Comparison of ENCODE assay signal across 8 mouse cellular contexts in genomic region chr19:60226845-60227235, GRCm38 (mm10). TPM values are rescaled to one million over a fixed set of nuclear protein-coding genes. Genes with fewer than 3 reads are reported as not detected.
DNase-seq lines count a peak whose midpoint lies in the region; ATAC-seq lines count a peak whose summit lies in the region.

No protein-coding gene starts in this region.

- H3K36me3 ChIP-seq in heart, embryonic 12.5 days, result no peaks in the 10 kb centered on the region
- H3K36me3 ChIP-seq in heart, embryonic 16.5 days (ENCODE audit: control insufficient read depth, insufficient read depth), result no peaks in the 10 kb centered on the region
- H3K36me3 ChIP-seq in liver, embryonic 15.5 days (replicated peaks), result 0 out of 2 replicates have a peak, but pooled peaks cover 4% of the 10 kb centered on the region

- H3K4me2 ChIP-seq in heart, embryonic 12.5 days, result peak overlapping the region; percentile 58
- H3K4me2 ChIP-seq in heart, embryonic 16.5 days (ENCODE audit: low read depth, low read length), result peak overlapping the region; percentile 66
- H3K4me2 ChIP-seq in liver, embryonic 15.5 days, result peak overlapping the region; percentile 66

- no peaks in the 10 kb centered on the region for H3K27me3 ChIP-seq in heart, embryonic 12.5 days (replicated peaks)
- H3K27me3 ChIP-seq in heart, embryonic 16.5 days (ENCODE audit: control insufficient read depth, insufficient read depth, low read length), result no peaks in the 10 kb centered on the region
- H3K27me3 ChIP-seq in liver, embryonic 15.5 days, result peaks cover 12% of the 10 kb centered on the region

- 53% methylated on average over 8 of the region's 8 CpGs for WGBS in heart, embryonic 12.5 days
- 56% methylated on average over 8 of the region's 8 CpGs for WGBS in heart, embryonic 16.5 days
- 57% methylated on average over 8 of the region's 8 CpGs for WGBS in liver, embryonic 15.5 days (ENCODE audit: insufficient replicate concordance)

- no peak overlapping the region for H3K27ac ChIP-seq in heart, embryonic 12.5 days (ENCODE audit: poor library complexity, severe bottlenecking)
- H3K27ac ChIP-seq in heart, embryonic 16.5 days (ENCODE audit: low read length), result no peak overlapping the region
- H3K27ac ChIP-seq in liver, embryonic 15.5 days (replicated peaks), result no peak overlapping the region

- DNase-seq in heart, adult 18-20 months, result no peak
- no peak for DNase-seq in retina, embryonic 14.5 days (ENCODE audit: low spot score)
- no peak for DNase-seq in gastrocnemius, adult 8-10 months (ENCODE audit: low spot score in 2 of 2)
- no peak for DNase-seq in ovary, adult 18-20 months (ENCODE audit: low spot score)

- H3K4me1 ChIP-seq in heart, embryonic 12.5 days (replicated peaks), result peaks cover 9% of the 10 kb centered on the region
- peaks cover 5% of the 10 kb centered on the region; the same call in 1 of the 2 replicates for H3K4me1 ChIP-seq in heart, embryonic 16.5 days (ENCODE audit: control insufficient read depth, insufficient read depth, low read length)
- H3K4me1 ChIP-seq in liver, embryonic 15.5 days (replicated peaks), result peaks cover 15% of the 10 kb centered on the region

- no peak overlapping the region for H3K9ac ChIP-seq in heart, embryonic 12.5 days
- no peak overlapping the region for H3K9ac ChIP-seq in heart, embryonic 16.5 days (ENCODE audit: low read length)
- H3K9ac ChIP-seq in liver, embryonic 15.5 days, result no peak overlapping the region

- peak overlapping the region; percentile 66; the same call in 1 of the 2 replicates for H3K4me3 ChIP-seq in heart, embryonic 12.5 days
- H3K4me3 ChIP-seq in heart, embryonic 16.5 days (ENCODE audit: low read length), result peak overlapping the region; percentile 96
- H3K4me3 ChIP-seq in liver, embryonic 15.5 days (replicated peaks), result peak overlapping the region; percentile 88

- no peak for ATAC-seq in heart, embryonic 12.5 days (ENCODE audit: insufficient number of reproducible peaks, low FRiP score)
- ATAC-seq in common myeloid progenitor, adult 5-6 weeks (replicated peaks; ENCODE audit: low read depth, poor library complexity, severe bottlenecking), result 0 out of 2 replicates have a peak, but pooled peaks have one; percentile 5
- no peak for ATAC-seq in heart, embryonic 16.5 days (replicated peaks; ENCODE audit: extremely low read depth, insufficient read depth, low FRiP score)
- no peak for ATAC-seq in liver, embryonic 15.5 days (ENCODE audit: insufficient read depth)

- H3K9me3 ChIP-seq in heart, embryonic 12.5 days (replicated peaks), result no peaks in the 10 kb centered on the region
- no peaks in the 10 kb centered on the region for H3K9me3 ChIP-seq in heart, embryonic 16.5 days (replicated peaks; ENCODE audit: control insufficient read depth, low read length)
- H3K9me3 ChIP-seq in liver, embryonic 15.5 days (replicated peaks), result no peaks in the 10 kb centered on the region

RNA-seq across cellular contexts. Expression of gene Fam204a, which starts 0.3 kb away (rescaled TPM):
- 41.1 and 46.9 TPM in 2 replicates for polyA plus RNA-seq in heart, embryonic 12.5 days (2016; fragmentation: Nextera tagmentation; extraction: Ambion mirVana)
- total RNA-seq in heart, adult 18-20 months (2021), result 10 to 100 TPM; 21.7 to 23.0 TPM
- total RNA-seq in common myeloid progenitor, adult 5-6 weeks (2017), result 56.4 and 96.2 TPM in 2 replicates
- polyA plus RNA-seq in heart, embryonic 16.5 days (2015; fragmentation: Nextera tagmentation; extraction: Ambion mirVana), result 28.9 and 34.7 TPM in 2 replicates
- 14.1 and 16.9 TPM in 2 replicates for polyA plus RNA-seq in liver, embryonic 15.5 days (2015; fragmentation: Nextera tagmentation; extraction: Ambion mirVana)
- 10 to 100 TPM; 24.7 to 36.4 (median 31.3) TPM for total RNA-seq in gastrocnemius, adult 8-10 months (2022)
